Mouse (Mus musculus) T-cell, adult 2 months (primary cell): ENCODE data around the gene Prdm16.

Experiments
- DNase-seq: peaks from one replicate; pipeline ENCODE4 v3.0.0; 2022; ENCODE audit warnings: low spot score

Gene Prdm16

DNA sequence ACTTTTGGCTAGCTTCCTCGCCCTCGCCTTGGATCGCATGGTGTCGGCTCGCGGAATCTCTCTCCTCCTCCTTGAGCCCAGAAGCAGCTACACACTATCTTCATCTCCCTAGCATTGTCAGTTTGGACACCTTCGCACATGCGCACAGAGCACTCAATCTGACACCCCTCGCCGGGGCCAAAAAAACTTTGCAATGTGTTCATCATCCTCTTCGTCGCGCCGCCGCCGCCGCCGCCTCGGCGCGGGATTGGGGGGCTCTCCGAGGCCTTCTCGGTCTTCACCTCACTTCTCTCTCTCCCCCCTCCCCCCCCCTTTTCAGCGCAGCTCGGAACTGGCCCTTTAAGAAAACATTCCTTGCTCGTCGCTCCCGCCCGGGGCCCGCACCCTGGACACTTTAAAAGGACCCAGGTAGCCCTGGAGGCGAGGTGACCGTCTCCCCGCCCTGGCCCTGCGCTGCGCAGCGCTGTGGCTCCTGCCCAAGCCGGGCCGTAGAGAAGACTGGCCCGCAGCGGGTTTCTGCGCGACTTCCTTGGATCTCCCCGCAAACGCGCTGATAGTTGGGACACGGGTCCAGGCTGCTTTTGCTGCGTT is at the start of gene Prdm16:
TSS of gene Prdm16 (minus strand) at position 153 of the 591 bp plus-strand sequence.
- DNase-seq: no peak

DNA sequence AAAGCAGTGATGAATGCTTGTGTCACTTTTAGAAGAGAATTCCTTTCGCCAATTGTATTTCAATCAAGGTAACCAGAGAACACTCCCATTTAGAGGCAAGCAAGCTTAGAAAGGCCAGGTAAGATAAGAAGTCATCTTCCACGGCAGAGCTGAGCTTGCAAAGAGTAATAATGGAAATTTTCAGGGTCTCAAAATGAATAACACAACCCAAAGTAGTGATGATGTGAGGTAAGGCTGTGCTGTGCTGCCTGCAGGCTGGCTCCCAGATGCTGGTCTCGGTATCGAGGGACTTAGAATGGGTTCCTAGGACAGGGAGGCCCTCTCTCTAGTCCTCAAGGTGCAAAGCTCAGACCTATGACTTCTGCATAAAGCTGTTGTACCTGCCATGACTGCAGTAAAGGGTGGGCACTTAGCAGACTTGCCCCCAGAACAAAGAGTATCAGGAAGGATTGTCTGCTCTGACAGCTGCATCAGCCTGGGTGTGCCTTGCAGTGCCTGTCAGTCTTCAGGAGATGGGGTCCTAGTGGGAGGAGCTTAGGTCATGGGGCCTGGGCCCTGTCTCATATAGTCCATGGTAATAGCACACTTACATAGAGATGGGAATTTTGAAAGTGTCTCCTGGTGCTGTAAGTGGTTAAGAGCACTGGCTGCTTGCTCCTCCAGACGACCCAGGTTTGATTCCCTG is 46.5 kb upstream of the Prdm16 start:
- no peak for DNase-seq

DNA sequence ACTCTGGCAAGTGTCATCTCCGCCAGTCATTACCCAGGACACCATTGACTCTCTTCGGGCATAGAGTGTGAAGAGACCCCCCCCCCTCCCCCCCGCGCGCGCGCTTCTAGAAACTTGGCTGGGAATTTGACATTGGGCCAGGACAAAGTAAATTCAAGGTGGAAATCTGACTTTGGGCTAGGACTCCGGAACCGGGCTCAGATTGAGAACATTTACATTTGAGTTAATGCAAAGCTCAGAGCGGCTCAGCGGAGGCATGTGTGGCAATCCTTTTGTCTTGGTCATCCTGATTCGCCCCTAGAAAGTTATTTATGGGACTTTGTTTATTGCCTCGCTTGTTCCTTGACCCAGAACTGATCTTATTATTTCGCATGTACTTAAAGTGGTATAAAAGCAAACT is 45.6 kb upstream of the Prdm16 start:
- no peak for DNase-seq

DNA sequence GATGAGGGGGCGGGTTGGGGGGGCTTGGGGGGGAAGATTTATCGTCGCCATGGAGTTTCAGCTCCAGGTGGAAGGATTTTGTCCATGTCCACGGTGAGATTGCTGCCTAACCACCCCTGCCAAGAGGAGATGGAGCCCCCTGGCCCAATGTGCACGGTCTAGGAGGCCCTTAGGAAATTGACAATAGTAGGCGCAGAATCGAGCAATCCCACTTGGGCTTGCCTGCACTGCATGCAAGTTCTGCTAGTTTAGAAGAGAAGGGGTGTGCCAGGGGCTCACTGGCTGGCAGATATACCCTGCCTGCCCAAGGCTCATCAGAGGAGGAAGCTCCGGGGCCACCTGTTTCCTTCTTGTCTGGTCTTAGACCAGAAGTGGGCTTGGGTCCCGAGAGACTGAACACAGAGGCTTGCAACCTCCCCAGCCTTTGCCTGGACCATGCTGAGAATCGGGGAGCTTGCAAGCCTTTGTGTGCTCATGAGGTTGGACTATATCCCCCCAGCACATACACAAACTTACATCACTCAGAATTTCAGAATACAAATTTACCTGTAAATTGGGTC is 38.8 kb upstream of the Prdm16 start:
- DNase-seq: no peak

DNA sequence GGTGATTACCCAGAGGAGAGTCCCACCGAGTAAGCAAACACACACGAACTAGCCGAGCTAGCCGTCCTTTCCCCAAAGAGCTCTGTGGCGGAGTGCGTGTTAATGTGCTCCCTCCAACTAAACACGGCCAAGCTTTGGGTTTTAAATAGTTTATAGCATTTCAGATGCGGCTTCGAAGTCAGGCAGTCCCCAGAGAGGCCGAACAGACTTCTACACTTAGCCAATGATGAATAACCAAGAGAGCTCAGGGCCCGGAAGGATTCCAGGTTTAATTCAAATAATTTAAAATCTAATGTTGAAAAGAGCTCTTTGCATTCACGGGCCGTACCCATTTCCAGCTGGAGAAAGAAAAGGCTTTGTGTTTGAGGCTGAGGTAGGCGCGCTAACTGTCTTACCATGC is 38.3 kb upstream of the Prdm16 start:
- no peak for DNase-seq

DNA sequence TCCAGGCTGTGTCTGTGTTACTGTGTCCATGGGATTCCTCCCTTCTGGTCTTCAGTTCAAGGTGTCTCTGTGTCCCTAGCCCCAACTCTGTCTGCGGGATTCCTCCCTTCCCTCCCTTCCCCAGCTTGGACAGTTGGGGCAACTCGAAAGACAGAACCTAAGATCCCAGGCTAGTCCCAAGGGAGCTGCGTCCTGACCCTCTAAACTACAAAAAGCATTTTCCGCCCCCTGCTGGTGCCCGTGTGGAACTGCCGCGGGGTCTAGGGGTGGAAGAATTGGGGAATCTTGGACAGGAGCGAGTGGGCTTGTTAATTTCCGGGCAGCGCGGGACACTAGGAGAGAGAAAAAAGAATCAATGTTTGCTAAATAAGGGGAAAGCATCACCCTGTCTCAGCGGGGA is 37.9 kb upstream of the Prdm16 start:
- DNase-seq: no peak

DNA sequence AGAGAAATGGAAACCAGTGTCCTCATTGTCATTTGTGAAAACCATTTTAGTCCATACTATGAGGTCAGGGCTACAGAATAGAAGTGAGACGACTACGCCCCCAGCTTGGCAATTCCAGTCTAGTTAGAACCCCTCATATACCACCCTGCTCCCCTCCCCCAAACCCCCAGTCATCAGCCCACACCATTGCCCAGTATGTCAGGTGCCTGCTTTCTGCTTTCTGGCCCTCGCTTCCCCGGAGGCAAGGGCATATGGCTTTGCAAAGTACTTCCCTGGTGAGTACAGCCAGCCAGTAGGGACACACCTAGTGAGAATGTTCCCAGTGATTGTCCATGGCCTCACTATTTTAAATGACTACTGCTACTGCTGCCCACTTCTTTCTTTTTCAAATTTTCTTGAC is 37.3 kb upstream of the Prdm16 start:
- no peak for DNase-seq

DNA sequence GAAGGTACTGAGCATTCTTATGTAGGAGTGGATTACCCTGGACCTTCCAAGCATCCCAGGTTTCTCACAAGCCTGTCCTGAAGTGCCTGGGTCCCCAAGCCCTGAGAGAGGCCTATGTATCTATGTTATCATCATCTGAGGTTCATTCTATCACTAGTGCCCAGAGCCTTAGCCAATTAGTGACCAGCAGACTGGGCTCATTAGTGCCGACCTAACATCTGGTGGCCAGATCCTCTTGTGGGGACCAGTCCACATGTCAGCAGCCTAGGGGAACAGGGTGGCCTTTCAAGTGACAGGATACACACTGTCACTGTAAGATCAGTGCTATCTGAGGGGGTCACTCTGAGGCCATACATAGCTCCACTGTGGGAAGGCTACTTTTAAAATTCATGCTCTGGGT is 35.4 kb upstream of the Prdm16 start:
- DNase-seq: no peak

DNA sequence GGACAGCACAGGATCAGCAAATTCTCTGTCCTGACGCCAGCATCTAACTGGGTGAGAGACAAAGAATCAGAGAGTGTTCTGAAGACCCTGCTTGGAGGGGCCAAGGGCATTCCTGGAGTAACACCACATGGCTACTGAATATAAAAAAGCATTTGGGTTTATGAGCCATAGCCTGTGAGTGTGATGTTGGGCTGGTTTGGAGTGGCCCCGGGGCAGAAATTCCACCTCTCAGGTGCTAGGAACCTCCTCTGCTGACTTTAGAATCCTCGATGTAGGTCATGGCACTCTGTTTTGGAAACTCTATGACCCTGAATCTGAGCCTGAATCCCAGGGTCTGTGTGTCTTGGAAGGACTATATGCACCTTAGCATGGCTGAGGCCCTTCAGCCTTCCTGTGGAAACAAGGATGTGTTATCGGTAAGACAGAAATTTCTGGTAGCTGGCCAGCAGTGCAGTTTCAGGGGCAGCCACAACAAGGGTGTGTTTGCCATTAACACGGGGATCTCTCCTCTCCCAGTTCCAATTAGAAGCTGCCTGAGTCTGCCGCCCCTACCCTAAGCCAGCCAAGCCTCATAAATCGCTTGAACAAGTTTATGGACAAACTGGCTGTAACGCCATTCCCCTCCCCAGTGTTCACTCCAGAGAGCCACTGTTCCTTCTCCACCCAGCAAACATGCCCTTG is 34.7 kb upstream of the Prdm16 start:
- no peak for DNase-seq

DNA sequence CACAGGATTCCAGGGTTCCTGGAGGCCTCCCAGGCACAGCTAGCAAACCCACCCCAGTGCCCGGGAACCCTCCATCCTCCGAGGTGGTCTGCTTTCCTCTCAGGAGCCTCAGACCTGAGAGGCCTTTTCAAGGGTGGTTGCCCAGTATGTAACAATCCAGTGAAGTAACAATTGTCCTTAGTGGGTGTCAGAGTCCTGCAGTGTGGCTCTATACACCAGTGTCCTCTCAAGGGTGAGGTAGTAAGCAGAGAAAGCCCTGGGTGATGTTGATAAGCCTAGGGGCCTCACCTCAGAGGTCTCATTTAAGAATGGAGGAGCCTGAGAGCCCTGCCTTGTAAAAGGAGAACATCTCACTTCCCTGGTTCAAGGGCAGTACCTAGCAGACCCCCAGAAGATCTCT is 31.1 kb upstream of the Prdm16 start, which contains the start of gene Actrt2:
TSS of gene Actrt2 (minus strand) at position 101 of the 400 bp plus-strand sequence.
- no peak for DNase-seq

DNA sequence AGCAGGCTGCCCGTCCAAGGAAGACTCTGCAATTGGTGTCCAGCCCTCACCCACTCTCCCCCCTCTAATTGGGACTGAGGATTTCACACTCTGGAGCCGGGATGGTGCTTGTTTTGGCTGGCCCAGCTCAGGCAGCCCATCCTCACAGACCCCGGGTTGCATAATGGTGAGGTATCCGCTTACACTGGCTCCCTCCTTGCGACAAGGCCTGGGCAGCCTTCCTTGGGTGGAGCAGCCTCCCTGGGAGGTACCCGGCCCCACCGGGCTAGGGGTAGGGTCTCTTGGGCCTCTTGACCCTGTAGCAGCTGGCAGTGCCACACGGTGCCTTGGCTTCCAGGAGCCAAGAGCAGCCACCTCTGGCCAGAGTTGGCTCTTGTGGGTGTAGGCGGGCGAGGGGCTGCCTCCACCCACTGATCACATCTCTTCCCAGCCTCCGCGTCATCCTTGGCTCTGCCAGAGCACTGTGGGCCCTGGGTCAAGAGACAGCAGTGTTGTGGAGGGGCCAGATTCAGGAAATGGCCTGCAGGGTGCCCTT is 26.1 kb upstream of the Prdm16 start:
- no peak for DNase-seq

DNA sequence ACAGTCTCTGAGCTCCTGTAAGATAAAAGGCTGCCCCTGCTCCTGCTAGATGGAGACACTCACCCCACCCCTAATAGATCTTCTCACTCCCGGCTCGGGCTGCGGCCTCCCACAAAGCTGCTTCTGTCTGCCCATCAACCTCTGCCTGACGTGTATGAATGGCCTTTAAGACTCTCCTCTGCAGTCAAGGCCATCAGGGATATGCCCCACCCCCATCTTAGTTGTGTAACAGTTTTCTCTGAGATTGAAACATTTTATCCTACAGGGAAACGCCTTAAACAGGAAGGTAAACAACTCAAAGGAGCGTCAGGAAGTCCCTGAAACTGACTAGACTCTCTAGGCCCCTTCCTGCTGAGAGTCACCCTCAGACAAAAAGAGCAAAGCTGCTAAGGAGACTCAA is 24.6 kb upstream of the Prdm16 start:
- no peak for DNase-seq

DNA sequence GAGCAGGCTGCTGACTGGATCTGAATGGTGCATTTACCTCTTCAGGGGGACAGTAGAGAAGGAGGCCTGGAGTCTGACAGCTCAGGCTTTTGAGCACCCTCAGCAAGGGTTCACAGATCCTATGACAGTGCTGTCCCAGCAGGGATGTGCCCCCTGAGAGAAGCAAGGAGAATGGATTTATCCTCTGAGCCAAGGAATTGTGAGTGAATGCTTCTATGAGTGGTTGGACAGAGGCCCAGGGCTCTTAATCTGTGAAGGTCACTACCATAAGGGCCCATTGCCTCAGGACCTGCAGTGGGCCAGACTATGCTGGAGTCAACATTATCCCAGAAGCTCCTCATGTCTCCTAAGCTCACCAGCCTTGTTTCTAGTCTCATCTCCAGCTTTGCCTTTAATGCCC is 23.4 kb upstream of the Prdm16 start:
- DNase-seq: no peak

DNA sequence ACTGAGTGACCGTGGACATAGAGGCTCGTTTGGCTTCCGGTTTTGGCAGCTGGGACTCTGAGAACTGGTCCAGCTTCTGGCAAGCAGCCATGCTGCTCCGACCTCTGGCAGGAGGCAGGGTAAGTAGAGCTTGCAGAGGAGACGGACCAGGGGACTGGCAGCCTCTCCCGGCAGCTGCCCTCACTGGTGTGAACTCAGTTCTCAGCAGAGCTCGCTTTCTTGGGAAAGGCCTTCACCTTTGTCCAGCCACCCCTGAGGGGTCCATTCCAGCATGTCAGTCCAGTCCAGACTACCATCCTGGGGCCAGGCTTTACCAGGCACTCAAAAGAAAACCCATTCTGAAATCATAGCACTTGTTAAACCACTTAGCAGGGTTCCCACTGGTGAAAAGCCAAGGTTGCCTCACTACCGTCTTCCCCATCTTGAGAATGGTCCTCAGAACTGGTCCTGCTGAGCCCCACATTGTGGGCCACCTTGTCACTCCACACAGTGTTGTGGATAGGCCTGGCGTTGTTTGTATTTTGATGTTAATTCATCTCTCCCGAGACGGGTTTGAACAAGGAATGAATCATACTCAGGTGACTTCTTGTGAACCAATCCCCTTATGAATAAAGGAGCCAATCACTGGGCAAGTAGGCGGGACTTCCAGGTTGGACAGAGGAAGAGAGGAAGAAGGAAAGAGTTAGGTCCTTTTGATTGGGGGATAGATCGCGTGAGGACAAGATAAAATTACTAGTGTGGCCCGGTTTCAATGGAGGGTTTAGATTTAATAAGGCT is 18.6 kb upstream of the Prdm16 start:
- DNase-seq: no peak

DNA sequence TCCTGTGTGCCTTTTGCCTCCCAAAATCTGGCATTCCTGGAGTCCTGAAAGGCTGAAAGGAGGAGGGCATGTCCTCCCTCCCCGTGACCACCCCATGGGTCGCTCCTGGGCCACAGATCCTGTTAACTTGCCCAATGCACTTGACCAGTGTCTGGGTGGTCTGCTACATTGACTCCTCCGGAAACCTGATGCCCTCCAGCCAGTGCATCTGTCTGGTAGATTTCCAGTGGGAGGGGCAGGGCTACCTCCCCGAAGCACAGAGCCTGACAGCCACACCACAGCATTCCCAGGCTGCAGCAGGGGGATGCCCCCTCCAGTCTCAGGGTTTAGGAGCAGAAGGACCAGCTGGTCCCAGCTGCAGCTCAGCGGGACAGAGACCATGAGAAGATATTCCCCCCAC is 15.8 kb upstream of the Prdm16 start:
- DNase-seq: no peak

DNA sequence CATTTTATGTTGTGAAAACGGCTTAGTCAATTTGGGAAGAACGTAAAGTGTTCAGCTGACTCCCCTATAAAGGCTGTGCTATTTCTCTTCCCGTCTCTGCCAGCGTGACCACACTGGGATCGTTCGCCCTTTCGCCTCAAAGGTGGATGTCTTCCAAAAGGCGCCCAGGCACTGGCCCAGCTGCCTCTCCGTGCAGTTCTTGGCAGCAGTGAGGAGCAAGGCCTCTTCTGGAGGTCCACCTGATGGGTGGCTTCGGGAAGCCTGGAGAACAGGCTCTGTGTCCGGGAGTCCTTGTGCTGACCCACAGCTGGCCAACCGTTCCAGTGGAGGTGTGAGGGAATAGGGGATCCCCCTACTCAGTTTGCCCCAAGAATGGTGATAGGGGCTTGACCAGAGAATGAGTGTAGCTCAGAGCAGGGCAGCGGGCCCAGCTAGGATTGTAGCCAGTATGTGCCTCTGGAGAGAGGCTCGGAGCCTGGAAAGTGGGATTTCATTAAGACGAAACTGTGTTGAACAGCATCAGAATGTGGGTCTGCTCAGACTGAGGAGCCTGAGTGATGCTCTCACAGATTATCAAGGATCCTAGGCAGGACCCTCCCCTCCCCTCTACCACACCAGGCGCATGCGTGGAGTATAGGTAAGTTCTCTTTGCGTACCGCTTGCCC is 12.5 kb upstream of the Prdm16 start:
- no peak for DNase-seq

DNA sequence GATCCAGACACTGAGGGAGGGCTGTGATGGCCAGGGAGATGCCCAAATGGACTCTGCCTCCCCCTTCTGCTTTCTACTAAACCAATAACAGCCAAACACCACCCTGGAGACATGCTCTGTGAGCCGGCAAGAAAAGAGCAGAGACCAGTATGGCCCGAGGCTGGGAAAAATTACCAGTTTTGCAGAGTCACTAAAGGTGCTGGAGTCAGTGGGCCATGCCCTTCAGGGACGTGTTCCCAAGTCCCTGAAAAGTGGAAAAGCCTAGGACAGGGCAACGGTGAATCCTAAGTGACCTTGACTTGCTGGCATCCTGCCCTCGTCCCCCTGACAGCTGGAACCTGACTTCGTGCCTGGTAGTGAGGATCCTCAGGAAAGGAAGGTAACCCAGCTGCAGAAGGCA is 5.8 kb upstream of the Prdm16 start:
- no peak for DNase-seq

DNA sequence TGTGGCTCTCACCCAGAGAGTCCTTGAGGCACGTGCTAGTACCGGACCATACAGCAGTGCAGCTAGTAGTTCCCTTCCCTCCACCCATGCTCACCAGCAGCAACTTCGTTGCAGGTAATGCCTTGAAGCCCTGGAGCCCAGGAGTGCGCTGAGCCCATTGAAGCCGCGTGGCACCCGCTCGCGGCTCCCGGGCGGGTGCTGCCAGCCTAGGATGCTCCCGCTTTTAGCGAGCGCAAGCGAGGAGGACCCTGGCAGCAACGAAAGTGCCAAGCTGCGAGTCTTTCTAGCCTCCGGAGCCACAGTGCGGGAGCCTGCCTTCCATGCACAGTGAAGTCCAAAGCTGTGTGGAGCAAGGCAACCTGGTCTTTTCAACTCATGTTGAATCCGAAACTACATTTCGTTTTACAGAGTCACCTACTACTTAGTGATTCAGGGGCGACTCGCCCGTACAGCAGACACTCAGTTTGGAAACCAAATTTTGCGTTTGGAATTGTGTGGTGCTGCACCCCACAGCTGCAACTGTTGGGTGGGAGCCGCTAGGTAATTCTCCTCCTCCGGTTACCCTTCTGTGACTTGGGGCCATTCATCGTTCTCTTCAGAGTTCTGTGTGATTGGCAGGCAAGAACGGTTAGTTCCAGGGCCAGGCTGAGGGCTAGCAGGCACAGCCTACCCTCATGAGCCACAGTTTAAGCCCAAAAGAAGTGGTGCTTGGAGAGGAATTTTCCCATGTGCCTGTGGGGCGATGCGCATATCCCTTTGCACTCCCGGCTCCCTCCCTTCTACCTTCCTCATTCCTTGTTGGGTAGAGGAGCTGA is 4.8 kb upstream of the Prdm16 start:
- no peak for DNase-seq

DNA sequence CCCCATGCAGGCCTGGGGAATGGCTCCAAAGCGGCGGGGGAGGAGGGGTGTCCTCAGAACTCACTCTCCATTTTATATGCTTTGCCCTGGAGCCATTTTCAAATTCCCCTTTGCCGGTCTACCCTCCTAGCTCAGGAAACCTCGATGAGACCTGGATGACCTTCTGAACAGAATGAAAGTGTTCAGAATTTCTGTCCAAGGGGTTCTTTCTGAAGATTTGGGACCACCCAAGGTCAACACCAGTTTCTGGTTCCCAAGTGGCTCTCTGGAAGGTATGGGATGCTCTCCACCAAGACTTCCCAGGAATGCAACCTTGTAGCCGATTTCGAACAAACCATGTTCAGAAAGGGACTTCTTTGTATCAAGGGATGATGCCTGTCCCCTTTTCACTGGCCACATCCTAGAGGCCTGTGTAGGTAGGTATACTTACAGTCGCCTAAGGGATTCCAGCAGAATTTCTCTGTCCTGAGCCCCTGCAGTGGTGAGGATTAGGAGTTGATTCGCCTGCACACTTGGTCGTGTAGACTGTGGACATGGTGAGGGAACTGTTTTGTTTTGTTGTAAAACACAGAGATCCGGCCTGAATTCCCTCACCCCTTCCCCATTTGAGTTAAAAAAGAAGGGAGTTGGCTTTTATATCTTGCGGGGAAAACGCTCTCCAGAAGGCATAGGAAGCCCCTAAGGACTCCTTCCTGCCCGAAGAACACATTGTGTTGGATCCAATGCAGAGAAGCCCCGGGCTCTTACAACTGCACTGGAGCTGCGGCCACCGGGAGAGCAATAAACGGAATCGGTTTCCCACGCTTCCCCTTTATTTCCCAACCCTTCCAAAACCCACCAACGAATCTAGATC is 4.0 kb upstream of the Prdm16 start:
- no peak for DNase-seq
